Mouse (Mus musculus): Measurements from ENCODE around the gene Macc1.

The Macc1 gene

DNA sequence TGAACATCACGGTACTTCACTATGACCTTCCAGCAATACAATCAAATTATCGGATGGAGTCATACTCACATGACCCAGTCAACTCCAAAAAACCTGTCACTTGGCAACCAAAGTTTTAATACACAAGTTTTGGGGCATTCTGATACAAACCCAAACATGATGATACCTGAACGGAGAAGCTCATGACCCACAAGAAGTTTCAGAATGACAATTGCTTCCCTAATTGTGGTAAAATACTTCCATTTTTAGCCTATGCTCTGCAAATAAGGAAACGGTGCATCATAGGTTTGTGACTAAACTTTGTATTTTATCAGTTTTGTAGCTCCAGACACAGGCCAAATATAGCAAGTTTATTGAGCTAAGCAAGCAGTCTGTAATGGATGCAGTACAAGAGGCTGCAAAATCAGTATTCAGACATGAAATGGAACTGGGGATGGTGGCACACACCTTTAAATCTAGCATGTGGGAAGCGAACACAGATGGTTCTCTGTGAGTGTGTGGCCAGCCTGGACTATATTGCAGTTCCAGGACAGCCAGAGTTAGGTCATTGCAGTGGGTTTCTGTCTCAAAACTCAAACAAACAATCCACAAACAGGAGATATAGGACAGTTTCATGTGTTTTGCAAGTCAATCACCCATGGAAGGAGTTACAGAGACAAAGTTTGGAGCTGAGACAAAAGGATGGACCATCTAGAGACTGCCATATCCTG is 170.0 kb downstream of the Macc1 start:
- DNase-seq (ENCODE audit: low spot score), result no peak

- DNase-seq (ENCODE audit: low spot score), result no peak
Observed at GRCm38 (mm10) chr12:119511145-119511544, 197.1 kb downstream of the Macc1 start.
